Comparison of ENCODE assay signal across 9 mouse cellular contexts in genomic region chr14:27349828-27350729, GRCm38 (mm10).
A peak's percentile ranks its signal among the peaks of the same experiment; 100 is the strongest.
DNase-seq lines count a peak whose midpoint lies in the region; ATAC-seq and TF ChIP-seq lines count a peak whose summit lies in the region.
"Had no signal": no experiment of that assay in that cellular context is flagged by ENCODE, and none has a peak within 500 bp of the region (broad histone marks: within the 10 kb centered on the region; RNA-seq: fewer than 3 reads in every experiment).

No protein-coding gene starts in this region.

- no peaks in the 10 kb centered on the region for H3K36me3 ChIP-seq in heart, embryonic 13.5 days
- H3K36me3 ChIP-seq in E14TG2a.4 (ENCODE audit: insufficient read depth, low read length) = no peaks in the 10 kb centered on the region
- no peaks in the 10 kb centered on the region for H3K36me3 ChIP-seq in limb, embryonic 13.5 days
- no peaks in the 10 kb centered on the region for H3K36me3 ChIP-seq in hindbrain, embryonic 12.5 days

- 0 out of 2 replicates have a peak overlapping the region, but pooled peaks have one; percentile 3 for H3K4me2 ChIP-seq in heart, embryonic 13.5 days
- H3K4me2 ChIP-seq in limb, embryonic 13.5 days (replicated peaks) = no peak overlapping the region
- H3K4me2 ChIP-seq in hindbrain, embryonic 12.5 days (replicated peaks) = no peak overlapping the region

- ATAC-seq in heart, embryonic 13.5 days (ENCODE audit: extremely low read depth, insufficient number of reproducible peaks, low FRiP score, low TSS enrichment) = no peak
- ATAC-seq in limb, embryonic 13.5 days (ENCODE audit: low FRiP score, low read depth) = no peak
- ATAC-seq in hindbrain, embryonic 12.5 days (ENCODE audit: low FRiP score) = no peak

- H3K9me3 ChIP-seq in heart, embryonic 13.5 days = no peaks in the 10 kb centered on the region
- no peaks in the 10 kb centered on the region for H3K9me3 ChIP-seq in E14TG2a.4 (ENCODE audit: low read length)
- no peaks in the 10 kb centered on the region for H3K9me3 ChIP-seq in limb, embryonic 13.5 days
- no peaks in the 10 kb centered on the region for H3K9me3 ChIP-seq in hindbrain, embryonic 12.5 days (replicated peaks)

- peak overlapping the region; percentile 87 for H3K27ac ChIP-seq in heart, embryonic 13.5 days (replicated peaks)
- H3K27ac ChIP-seq in limb, embryonic 13.5 days = peak overlapping the region; percentile 84
- H3K27ac ChIP-seq in hindbrain, embryonic 12.5 days = no peak overlapping the region; the same call in 1 of the 2 replicates

- no peak for TF ChIP-seq CTCF in E14TG2a.4 (conservative IDR thresholded peaks at IDR 0.05; ENCODE audit: low read length)

- H3K27me3 ChIP-seq in heart, embryonic 13.5 days (replicated peaks) = no peaks in the 10 kb centered on the region
- no peaks in the 10 kb centered on the region for H3K27me3 ChIP-seq in E14TG2a.4 (ENCODE audit: insufficient read depth, low read length)
- no peaks in the 10 kb centered on the region for H3K27me3 ChIP-seq in limb, embryonic 13.5 days
- no peaks in the 10 kb centered on the region for H3K27me3 ChIP-seq in hindbrain, embryonic 12.5 days

- 41% methylated on average over 17 of the region's 17 CpGs for WGBS in heart, embryonic 13.5 days
- WGBS in limb, embryonic 13.5 days = 82% methylated on average over 17 of the region's 17 CpGs
- WGBS in hindbrain, embryonic 12.5 days = 88% methylated on average over 17 of the region's 17 CpGs

- H3K4me3 ChIP-seq in heart, embryonic 13.5 days = no peak overlapping the region
- peak overlapping the region; percentile 39 for H3K4me3 ChIP-seq in E14TG2a.4 (replicated peaks; ENCODE audit: low read length)
- H3K4me3 ChIP-seq in limb, embryonic 13.5 days = no peak overlapping the region
- H3K4me3 ChIP-seq in hindbrain, embryonic 12.5 days = no peak overlapping the region

- peaks cover 72% of the 10 kb centered on the region for H3K4me1 ChIP-seq in heart, embryonic 13.5 days
- H3K4me1 ChIP-seq in E14TG2a.4 (replicated peaks; ENCODE audit: low read depth, low read length) = peaks cover 84% of the 10 kb centered on the region
- peaks cover 51% of the 10 kb centered on the region for H3K4me1 ChIP-seq in limb, embryonic 13.5 days
- no peaks in the 10 kb centered on the region for H3K4me1 ChIP-seq in hindbrain, embryonic 12.5 days

- no peak overlapping the region for H3K9ac ChIP-seq in heart, embryonic 13.5 days
- no peak overlapping the region for H3K9ac ChIP-seq in limb, embryonic 13.5 days
- no peak overlapping the region for H3K9ac ChIP-seq in hindbrain, embryonic 12.5 days

- intact Hi-C loops in gastrocnemius, postnatal 36 days (cut with DNase I) = no loop called here

- no peak for DNase-seq in heart, adult 8-10 months (ENCODE audit: low spot score)
- DNase-seq in c-Kit-negative CD71-positive TER-119-positive erythroid progenitor cells, embryonic 14.5 days (ENCODE audit: low read depth, low spot score) = peak; percentile 28
- no peak for DNase-seq in gastrocnemius, postnatal 36 days
- no peak for DNase-seq in gastrocnemius, postnatal 4 days (ENCODE audit: low spot score in 2 of 2)
- DNase-seq: cerebellum, postnatal 10 days had no signal
